Mouse (Mus musculus) stomach, embryonic 16.5 days (tissue): ENCODE measurements at regions not wholly inside any gene's neighbourhood (a gene's known extent, or its start where the extent isn't known, plus 50 kb on each side); places are given as distances from the start of the nearest gene placed in this dataset.

Experiments used
- ATAC-seq: fragments of 200-750 bp; cut with Nextera tagmentation; 2 replicates; pipeline ENCODE4 v1.8.0; 2017; ENCODE audit warnings: moderate number of reproducible peaks, moderate TSS enrichment; ENCODE audit not compliant: insufficient read depth, low FRiP score
- H3K27ac ChIP-seq: fragments of 300-500 bp; sonication (generic); 2 replicates; pipeline ENCODE4 v1.5.1; 2014; ENCODE audit warnings: low read length
- H3K27me3 ChIP-seq: fragments of 300-500 bp; sonication (generic); 2 replicates; pipeline ENCODE4 v1.6.1; 2014; ENCODE audit warnings: low read length, control low read depth, mixed read lengths; ENCODE audit not compliant: control insufficient read depth, insufficient read depth
- H3K36me3 ChIP-seq: fragments of 300-500 bp; sonication (generic); 2 replicates; pipeline ENCODE4 v1.6.1; 2014; ENCODE audit warnings: low read length; ENCODE audit not compliant: control insufficient read depth, insufficient read depth
- H3K4me1 ChIP-seq: fragments of 300-500 bp; sonication (generic); 2 replicates; pipeline ENCODE4 v1.6.1; 2014; ENCODE audit warnings: low read length, control low read depth, mixed read lengths; ENCODE audit not compliant: control insufficient read depth, insufficient read depth
- H3K4me2 ChIP-seq: fragments of 300-500 bp; sonication (generic); 2 replicates; pipeline ENCODE4 v1.6.1; 2014; ENCODE audit warnings: low read depth, low read length, mixed read lengths
- H3K4me3 ChIP-seq: fragments of 300-500 bp; sonication (generic); replicated peaks from 2 replicates; pipeline ENCODE4 v1.5.1; 2014; ENCODE audit warnings: mild to moderate bottlenecking, low read length
- H3K9ac ChIP-seq: fragments of 300-500 bp; sonication (generic); 2 replicates; pipeline ENCODE4 v1.6.1; 2014; ENCODE audit warnings: low read length
- H3K9me3 ChIP-seq: fragments of 300-500 bp; sonication (generic); replicated peaks from 2 replicates; pipeline ENCODE4 v1.6.1; 2016; ENCODE audit warnings: low read length, control low read depth; ENCODE audit not compliant: control insufficient read depth
- WGBS: fragments of 180-500 bp; shearing (Covaris S2); extraction: QIAGEN DNeasy Blood & Tissue Kit; methylation state at CpG from one replicate; pipeline ENCODE4 v1.1.7; 2014; 5-methylcytosine and 5-hydroxymethylcytosine counted together

DNA sequence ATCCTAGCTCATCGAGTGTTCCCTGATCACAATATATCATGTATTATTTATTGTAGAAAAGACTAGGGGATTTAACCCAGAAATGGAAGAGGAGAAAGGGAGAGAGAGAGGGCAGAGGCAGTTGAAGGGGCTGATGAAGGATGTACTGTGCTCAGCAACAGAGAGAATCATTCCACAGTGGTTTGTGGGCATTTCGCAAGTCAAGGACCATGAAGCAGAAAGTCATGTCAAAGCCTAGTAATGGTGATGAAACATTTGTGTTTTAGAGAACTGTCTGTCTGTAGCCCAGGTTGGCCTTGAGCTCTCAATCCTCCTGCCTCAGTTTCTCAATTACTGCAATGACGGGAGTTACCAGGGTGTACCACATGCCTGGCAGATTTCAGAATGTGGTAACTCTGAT, 50.9 kb upstream of the Elovl6 start:
- Histone ChIP-seq H3K4me2 (no peak overlapping the region), H3K27me3 (no peaks in the 10 kb centered on the region), H3K36me3 (no peaks in the 10 kb centered on the region), H3K4me1 (no peaks in the 10 kb centered on the region), H3K4me3 (no peak overlapping the region), H3K9me3 (no peaks in the 10 kb centered on the region), H3K27ac (no peak overlapping the region), H3K9ac (no peak overlapping the region)
- no peak for ATAC-seq
- 86% methylated on average over 3 of the region's 3 CpGs for WGBS
